Mouse (Mus musculus) thymus, adult 2 months (tissue): ENCODE results near the gene Capn2.

ENCODE experiments used
- CTCF ChIP-seq: fragments of 200-500 bp; IDR thresholded peaks from 2 replicates; pipeline ENCODE4 v1.5.1; 2012; ENCODE audit warnings: mild to moderate bottlenecking, control low read depth, low read length, moderate library complexity, borderline replicate concordance; ENCODE audit not compliant: control insufficient read depth, poor library complexity, insufficient read depth; ENCODE audit errors: extremely low read depth
- POLR2A ChIP-seq: fragments of 200-500 bp; IDR thresholded peaks from 2 replicates; pipeline ENCODE4 v1.6.1; 2012; ENCODE audit warnings: mild to moderate bottlenecking, low read length, control low read depth, moderate library complexity; ENCODE audit not compliant: control insufficient read depth, poor library complexity, insufficient read depth; ENCODE audit errors: extremely low read depth

DNA sequence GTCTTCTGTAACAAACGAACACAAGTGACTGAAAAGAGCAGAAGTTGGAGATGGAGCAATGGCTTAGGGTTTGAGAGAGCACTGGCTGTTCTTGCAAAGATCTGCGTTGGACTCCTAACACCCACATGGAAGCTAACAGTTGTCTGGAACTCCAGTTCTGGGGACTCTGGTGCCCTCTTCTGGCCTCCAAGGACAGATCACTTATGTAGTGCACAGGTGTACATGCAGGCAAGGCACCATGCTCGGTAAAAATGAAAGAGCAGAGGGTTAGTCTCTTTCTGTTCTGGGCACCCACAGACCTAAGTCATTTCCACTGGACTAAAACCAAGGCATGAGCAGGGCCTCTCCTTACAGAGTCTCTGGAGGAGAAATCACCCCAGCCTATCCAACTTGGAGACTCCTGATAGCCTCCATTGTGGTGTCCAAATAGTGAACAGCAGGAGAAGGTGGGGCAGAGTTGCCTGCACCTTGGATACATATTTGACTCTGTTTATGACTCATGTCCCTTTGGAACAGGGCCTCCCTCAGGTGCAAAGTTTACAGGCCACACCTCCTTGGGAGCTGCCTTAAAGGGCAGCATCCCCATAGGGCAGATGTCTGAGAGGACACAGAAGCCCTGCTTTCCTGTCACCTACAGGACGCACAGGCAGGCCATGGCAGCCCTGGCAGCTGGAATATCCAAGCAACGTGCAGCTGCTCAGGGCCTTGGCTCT lies 47.2 kb upstream of the Capn2 start, which contains the start of gene Capn8:
- TF ChIP-seq CTCF = no peak
- TF ChIP-seq POLR2A = no peak
